Mouse (Mus musculus): ENCODE measurements around the gene H2-Ob. TPM values are rescaled to one million over a fixed set of nuclear protein-coding genes. Genes with fewer than 3 reads are reported as not detected.

Gene H2-Ob
- polyA plus RNA-seq, 1 experiment from 2014 or later: 0.16 TPM

DNA sequence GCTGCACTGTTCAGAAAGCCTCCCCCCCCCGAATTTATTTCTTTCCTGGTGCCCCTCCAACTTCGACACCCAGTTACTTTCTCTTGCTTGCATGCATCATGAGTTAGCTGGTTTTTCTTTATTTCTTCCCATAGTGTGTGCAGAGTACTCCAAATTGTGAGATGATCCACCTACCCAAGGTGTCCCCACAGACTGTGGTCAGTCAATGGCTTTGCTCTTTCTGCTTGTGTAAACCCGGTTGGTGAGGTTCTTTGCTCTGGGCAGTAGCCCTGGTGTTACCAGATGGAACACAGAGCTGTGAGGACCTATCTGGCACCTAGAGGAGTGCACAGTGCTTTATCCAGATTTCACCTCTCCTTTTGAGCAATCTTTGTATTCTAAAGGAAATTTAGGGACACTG lies 49.4 kb downstream of the H2-Ob start:
- H3K9ac ChIP-seq (ENCODE audit: low read length): no peak overlapping the region
- no peaks in the 10 kb centered on the region for H3K4me1 ChIP-seq (replicated peaks; ENCODE audit: control insufficient read depth, insufficient read depth)
- no peak for TF ChIP-seq EP300 (optimal IDR thresholded peaks at IDR 0.05)
- TF ChIP-seq CTCF (IDR thresholded peaks at IDR 0.05; ENCODE audit: low read depth): no peak
- no peak overlapping the region for H3K27ac ChIP-seq (replicated peaks)
- no peaks in the 10 kb centered on the region for H3K36me3 ChIP-seq (ENCODE audit: control insufficient read depth, insufficient read depth, low read length)
- 65% methylated on average over 3 of the region's 3 CpGs for WGBS
- ATAC-seq (ENCODE audit: low FRiP score, low TSS enrichment) (no peak), DNase-seq (ENCODE audit: low spot score) (no peak)
- no peaks in the 10 kb centered on the region for H3K9me3 ChIP-seq (ENCODE audit: control insufficient read depth, low read length)
- H3K27me3 ChIP-seq (ENCODE audit: control insufficient read depth, insufficient read depth, low read length): no peaks in the 10 kb centered on the region
- no peak overlapping the region for H3K4me3 ChIP-seq (ENCODE audit: low read depth, low read length)
- no peak overlapping the region for H3K4me2 ChIP-seq (replicated peaks; ENCODE audit: low read depth)

DNA sequence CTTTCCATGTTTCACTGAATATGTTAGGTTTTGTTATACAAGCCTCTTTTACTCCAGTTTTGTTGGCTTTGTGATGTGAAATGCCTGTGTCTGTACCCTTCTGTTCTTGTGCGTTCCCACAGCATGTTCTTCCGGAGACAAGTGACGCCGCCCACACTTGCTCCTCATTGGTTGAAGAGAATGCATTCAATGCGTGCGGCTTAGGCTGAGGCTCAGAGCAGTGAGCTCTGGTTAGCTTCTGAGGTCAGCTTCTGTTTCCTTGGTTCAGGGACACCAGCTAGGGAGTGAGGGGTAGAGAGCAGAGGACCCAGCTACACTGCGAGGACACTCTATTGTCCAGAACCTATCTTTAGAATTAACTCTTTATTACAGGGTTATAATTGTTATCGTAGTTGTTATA lies 52.9 kb downstream of the H2-Ob start:
- Histone ChIP-seq H3K36me3 (ENCODE audit: control insufficient read depth, insufficient read depth, low read length) (no peaks in the 10 kb centered on the region), H3K9ac (ENCODE audit: low read length) (no peak overlapping the region), H3K4me1 (replicated peaks; ENCODE audit: control insufficient read depth, insufficient read depth) (no peaks in the 10 kb centered on the region), H3K4me3 (ENCODE audit: low read depth, low read length) (no peak overlapping the region), H3K9me3 (ENCODE audit: control insufficient read depth, low read length) (no peaks in the 10 kb centered on the region), H3K27ac (replicated peaks) (no peak overlapping the region), H3K4me2 (replicated peaks; ENCODE audit: low read depth) (no peak overlapping the region), H3K27me3 (ENCODE audit: control insufficient read depth, insufficient read depth, low read length) (no peaks in the 10 kb centered on the region)
- DNase-seq (ENCODE audit: low spot score): peak; percentile 91
- TF ChIP-seq EP300 (optimal IDR thresholded peaks at IDR 0.05) (no peak), CTCF (IDR thresholded peaks at IDR 0.05; ENCODE audit: low read depth) (no peak)
- 15% methylated on average over 8 of the region's 8 CpGs for WGBS
- peak; percentile 90 for ATAC-seq (ENCODE audit: low FRiP score, low TSS enrichment)

DNA sequence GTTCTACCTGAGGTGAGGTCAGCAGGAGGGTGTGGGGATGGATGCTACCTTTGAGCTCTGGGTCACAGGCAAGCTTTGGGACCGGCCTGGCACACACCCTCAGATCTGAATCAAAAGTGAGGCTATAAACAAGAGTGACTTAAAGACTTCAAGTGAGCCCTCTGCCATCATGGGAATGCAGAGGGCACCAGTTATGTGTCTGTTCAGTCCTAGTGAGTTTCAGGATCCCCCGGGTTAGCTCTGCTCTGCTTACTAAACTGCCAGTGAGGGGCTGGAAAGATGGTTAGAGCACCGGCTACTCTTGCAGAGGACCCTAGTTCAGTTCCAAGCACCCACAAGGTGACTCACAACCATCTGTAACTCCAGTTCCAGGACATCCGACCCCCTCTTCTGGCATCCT lies 53.9 kb downstream of the H2-Ob start:
- TF ChIP-seq EP300 (optimal IDR thresholded peaks at IDR 0.05) (no peak), CTCF (IDR thresholded peaks at IDR 0.05; ENCODE audit: low read depth) (no peak)
- no peaks in the 10 kb centered on the region for H3K27me3 ChIP-seq (ENCODE audit: control insufficient read depth, insufficient read depth, low read length)
- 77% methylated on average over 4 of the region's 4 CpGs for WGBS
- H3K9me3 ChIP-seq (ENCODE audit: control insufficient read depth, low read length): no peaks in the 10 kb centered on the region
- H3K27ac ChIP-seq (replicated peaks): no peak overlapping the region
- H3K36me3 ChIP-seq (ENCODE audit: control insufficient read depth, insufficient read depth, low read length): no peaks in the 10 kb centered on the region
- H3K4me2 ChIP-seq (replicated peaks; ENCODE audit: low read depth): no peak overlapping the region
- H3K4me1 ChIP-seq (replicated peaks; ENCODE audit: control insufficient read depth, insufficient read depth): no peaks in the 10 kb centered on the region
- DNase-seq (ENCODE audit: low spot score) (no peak), ATAC-seq (ENCODE audit: low FRiP score, low TSS enrichment) (no peak)
- H3K9ac ChIP-seq (ENCODE audit: low read length): no peak overlapping the region
- no peak overlapping the region for H3K4me3 ChIP-seq (ENCODE audit: low read depth, low read length)

DNA sequence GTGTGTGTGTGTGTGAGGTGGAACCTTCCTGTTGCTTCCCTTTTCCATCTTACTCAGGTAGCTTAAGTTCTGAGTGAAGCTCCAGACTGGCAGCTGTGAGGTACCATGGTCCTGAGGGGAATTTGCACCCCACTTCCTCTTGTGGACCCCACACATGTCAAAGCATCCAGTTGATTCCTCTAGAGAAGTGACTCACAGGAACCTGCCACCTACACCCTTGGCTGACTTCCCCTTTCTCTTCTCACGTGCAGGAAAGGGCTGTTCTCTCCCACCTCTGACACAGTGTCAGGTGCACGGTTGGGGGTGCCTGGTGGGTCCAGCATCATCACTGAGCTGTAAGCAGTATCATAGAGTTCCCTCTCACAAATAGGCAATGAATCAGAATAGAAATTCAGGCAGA lies 54.8 kb downstream of the H2-Ob start:
- Histone ChIP-seq H3K9ac (ENCODE audit: low read length) (no peak overlapping the region), H3K36me3 (ENCODE audit: control insufficient read depth, insufficient read depth, low read length) (no peaks in the 10 kb centered on the region), H3K4me2 (replicated peaks; ENCODE audit: low read depth) (no peak overlapping the region), H3K4me1 (replicated peaks; ENCODE audit: control insufficient read depth, insufficient read depth) (no peaks in the 10 kb centered on the region), H3K9me3 (ENCODE audit: control insufficient read depth, low read length) (no peaks in the 10 kb centered on the region), H3K27ac (replicated peaks) (no peak overlapping the region), H3K4me3 (ENCODE audit: low read depth, low read length) (no peak overlapping the region), H3K27me3 (ENCODE audit: control insufficient read depth, insufficient read depth, low read length) (no peaks in the 10 kb centered on the region)
- TF ChIP-seq EP300 (optimal IDR thresholded peaks at IDR 0.05) (no peak), CTCF (IDR thresholded peaks at IDR 0.05; ENCODE audit: low read depth) (no peak)
- WGBS: 36% methylated on average over 2 of the region's 2 CpGs
- ATAC-seq (ENCODE audit: low FRiP score, low TSS enrichment) (no peak), DNase-seq (ENCODE audit: low spot score) (no peak)

DNA sequence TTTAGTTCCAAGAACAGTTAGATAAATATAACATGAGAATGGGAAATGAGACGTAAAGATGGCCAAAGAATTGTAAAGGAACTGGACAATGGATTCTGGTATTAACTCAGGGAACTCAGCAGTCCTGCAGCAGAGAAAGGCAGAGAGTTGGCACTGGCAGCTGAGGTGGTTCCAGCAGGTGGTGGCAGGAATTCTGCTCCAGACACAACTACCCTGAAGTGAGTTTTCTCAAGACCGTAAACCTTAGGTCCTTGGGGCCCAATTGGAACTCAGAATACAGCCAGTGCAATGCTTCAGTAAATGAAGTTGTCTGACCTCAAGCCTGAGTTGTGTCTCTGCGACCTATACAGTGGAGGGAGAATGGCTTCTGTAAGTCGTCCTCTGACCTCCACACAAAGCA lies 55.5 kb downstream of the H2-Ob start:
- Histone ChIP-seq H3K4me1 (replicated peaks; ENCODE audit: control insufficient read depth, insufficient read depth) (no peaks in the 10 kb centered on the region), H3K9ac (ENCODE audit: low read length) (no peak overlapping the region), H3K36me3 (ENCODE audit: control insufficient read depth, insufficient read depth, low read length) (no peaks in the 10 kb centered on the region), H3K27me3 (ENCODE audit: control insufficient read depth, insufficient read depth, low read length) (no peaks in the 10 kb centered on the region), H3K9me3 (ENCODE audit: control insufficient read depth, low read length) (no peaks in the 10 kb centered on the region), H3K4me2 (replicated peaks; ENCODE audit: low read depth) (no peak overlapping the region), H3K27ac (replicated peaks) (no peak overlapping the region), H3K4me3 (ENCODE audit: low read depth, low read length) (no peak overlapping the region)
- TF ChIP-seq CTCF (IDR thresholded peaks at IDR 0.05; ENCODE audit: low read depth) (no peak), EP300 (optimal IDR thresholded peaks at IDR 0.05) (no peak)
- WGBS: 68% methylated on average over 4 of the region's 4 CpGs
- ATAC-seq (ENCODE audit: low FRiP score, low TSS enrichment) (no peak), DNase-seq (ENCODE audit: low spot score) (no peak)

GRCm38 (mm10) chr17:34295307-34295706 lies 56.6 kb downstream of the H2-Ob start:
- ATAC-seq (ENCODE audit: low FRiP score, low TSS enrichment) (no peak), DNase-seq (ENCODE audit: low spot score) (no peak)
- TF ChIP-seq EP300 (optimal IDR thresholded peaks at IDR 0.05): no peak
- no peak for TF ChIP-seq CTCF (IDR thresholded peaks at IDR 0.05; ENCODE audit: low read depth)
- H3K36me3 ChIP-seq (ENCODE audit: control insufficient read depth, insufficient read depth, low read length): no peaks in the 10 kb centered on the region
- no peaks in the 10 kb centered on the region for H3K27me3 ChIP-seq (ENCODE audit: control insufficient read depth, insufficient read depth, low read length)
- H3K4me2 ChIP-seq (replicated peaks; ENCODE audit: low read depth): no peak overlapping the region
- no peak overlapping the region for H3K9ac ChIP-seq (ENCODE audit: low read length)
- no peaks in the 10 kb centered on the region for H3K4me1 ChIP-seq (replicated peaks; ENCODE audit: control insufficient read depth, insufficient read depth)
- H3K4me3 ChIP-seq (ENCODE audit: low read depth, low read length): no peak overlapping the region
- H3K27ac ChIP-seq (replicated peaks): no peak overlapping the region
- no peaks in the 10 kb centered on the region for H3K9me3 ChIP-seq (ENCODE audit: control insufficient read depth, low read length)

Measured in stomach, postnatal 0 days (tissue).